Mouse (Mus musculus) liver, embryonic 14.5 days (tissue): Measurements from ENCODE around the gene D930020B18Rik. TPM values are rescaled to one million over a fixed set of nuclear protein-coding genes. Genes with fewer than 3 reads are reported as not detected.

Experiments
- ATAC-seq: fragments of 200-750 bp; cut with Nextera tagmentation; 2 replicates; pipeline ENCODE4 v1.8.0; 2017; ENCODE audit warnings: moderate number of reproducible peaks, mild to moderate bottlenecking, moderate library complexity; ENCODE audit not compliant: insufficient read depth
- DNase-seq, 3 experiments: peaks; one replicate each; pipeline ENCODE4 v3.0.0-alpha.2; 2012 to 2013; ENCODE audit warnings: low read depth in 3 of 3, low spot score in 3 of 3
- H3K27ac ChIP-seq: fragments of 300-500 bp; sonication (generic); 2 replicates; pipeline ENCODE4 v1.5.1; 2014; ENCODE audit warnings: moderate library complexity, mild to moderate bottlenecking, control low read depth, inconsistent platforms
- H3K27me3 ChIP-seq: fragments of 300-500 bp; sonication (generic); 2 replicates; pipeline ENCODE4 v1.6.1; 2014; ENCODE audit warnings: mild to moderate bottlenecking, low read length, moderate library complexity; ENCODE audit not compliant: control insufficient read depth, insufficient read depth
- H3K36me3 ChIP-seq: fragments of 300-500 bp; sonication (generic); replicated peaks from 2 replicates; pipeline ENCODE4 v1.6.1; 2014; ENCODE audit warnings: low read depth; ENCODE audit not compliant: control insufficient read depth, insufficient read depth
- H3K4me1 ChIP-seq, 2 experiments: fragments of 200-500 bp in 1 of 2; fragments of 300-500 bp in 1 of 2; sonication (generic) in 1 of 2; replicated peaks; 2 replicates each; pipeline ENCODE4 v1.6.1; 2012 to 2014; ENCODE audit warnings: antibody characterized with exemption in 1 of 2, inconsistent platforms in 1 of 2, low read length in 1 of 2; ENCODE audit not compliant: control insufficient read depth in 2 of 2, insufficient read depth in 2 of 2
- H3K4me2 ChIP-seq: fragments of 300-500 bp; sonication (generic); 2 replicates; pipeline ENCODE4 v1.6.1; 2014; ENCODE audit warnings: low read depth, mild to moderate bottlenecking, control low read depth, moderate library complexity
- H3K4me3 ChIP-seq, 2 experiments: fragments of 200-500 bp in 1 of 2; fragments of 300-500 bp in 1 of 2; sonication (generic) in 1 of 2; 2 replicates each; pipeline ENCODE4 v1.5.1; 2012 to 2014; ENCODE audit warnings: low read depth in 2 of 2, low read length in 2 of 2, mild to moderate bottlenecking in 2 of 2, control low read depth in 1 of 2, inconsistent platforms in 1 of 2, moderate library complexity in 1 of 2; ENCODE audit not compliant: insufficient read depth in 1 of 2
- H3K9ac ChIP-seq: fragments of 300-500 bp; sonication (generic); replicated peaks from 2 replicates; pipeline ENCODE4 v1.6.1; 2014; ENCODE audit warnings: mild to moderate bottlenecking, control low read depth, moderate library complexity
- H3K9me3 ChIP-seq: fragments of 300-500 bp; sonication (generic); 2 replicates; pipeline ENCODE4 v1.6.1; 2016; ENCODE audit warnings: low read length, mixed read lengths; ENCODE audit not compliant: control insufficient read depth
- CTCF ChIP-seq: IDR thresholded peaks from 2 replicates; pipeline ENCODE4 v1.5.1; 2016; ENCODE audit warnings: antibody characterized with exemption, low read depth, control low read depth
- EP300 ChIP-seq: IDR thresholded peaks from 2 replicates; pipeline ENCODE4 v1.6.1; 2016; ENCODE audit warnings: antibody characterized with exemption, low read depth
- WGBS: fragments of 180-500 bp; shearing (Covaris S2); extraction: QIAGEN DNeasy Blood & Tissue Kit; methylation state at CpG from one replicate; pipeline ENCODE4 v1.1.7; 2014; ENCODE audit not compliant: insufficient replicate concordance; 5-methylcytosine and 5-hydroxymethylcytosine counted together
- polyA plus RNA-seq, 2 experiments: library from polyadenylated mRNA; depleted of rRNA in 1 of 2; stranded (reverse) in 1 of 2; unstranded in 1 of 2; fragments of >200 nt; fragmentation: Nextera tagmentation in 1 of 2; extraction: Ambion mirVana in 1 of 2; gene quantifications; 2 replicates each; pipeline versions ENCODE4 v1.2.1 to v1.2.3; 2012 to 2014

D930020B18Rik gene
- polyA plus RNA-seq (2012; rRNA removed) (not detected in 2 replicates), polyA plus RNA-seq (2014; fragmentation: Nextera tagmentation; extraction: Ambion mirVana) (0.04 TPM in 1 of 2 replicates, not detected in the other)

GRCm38 (mm10) chr10:121641272-121642053, at the start of gene D930020B18Rik:
D930020B18Rik (plus strand) TSS chr10:121641588.
- ATAC-seq (no peak), DNase-seq (no peak)
- Histone ChIP-seq H3K36me3 (no peaks in the 10 kb centered on the region), H3K4me3 (peak within 1 kb of the TSS; percentile 1 to 51), H3K27me3 (peaks cover 29% of the 10 kb centered on the region), H3K9me3 (no peaks in the 10 kb centered on the region), H3K4me1 (peaks cover 0 to 4% of the 10 kb centered on the region in 2 experiments; a peak in 1 of 4 replicates), H3K4me2 (peak within 1 kb of the TSS; percentile 69), H3K9ac (no peak within 1 kb of the TSS), H3K27ac (no peak within 1 kb of the TSS)
- TF ChIP-seq EP300 (no peak), CTCF (no peak)
- under 1% methylated on average over 69 of the region's 69 CpGs for WGBS

GRCm38 (mm10) chr10:121596580-121596979, 44.8 kb upstream of the D930020B18Rik start:
- H3K27me3 ChIP-seq: no peaks in the 10 kb centered on the region
- no peak overlapping the region for H3K27ac ChIP-seq
- no peak overlapping the region for H3K4me3 ChIP-seq
- H3K4me1 ChIP-seq: no peaks in the 10 kb centered on the region
- TF ChIP-seq EP300 (no peak), CTCF (no peak)
- no peak for DNase-seq
- H3K4me2 ChIP-seq: no peak overlapping the region
- H3K9ac ChIP-seq: no peak overlapping the region
- 32% methylated on average over 9 of the region's 9 CpGs for WGBS
- no peak for ATAC-seq
- H3K9me3 ChIP-seq: no peaks in the 10 kb centered on the region
- H3K36me3 ChIP-seq: peaks cover 69% of the 10 kb centered on the region

GRCm38 (mm10) chr10:121601272-121601671, 40.1 kb upstream of the D930020B18Rik start:
- ATAC-seq: no peak
- TF ChIP-seq EP300 (no peak), CTCF (no peak)

GRCm38 (mm10) chr10:121603556-121603955, 37.8 kb upstream of the D930020B18Rik start:
- ATAC-seq (no peak), DNase-seq (no peak)
- H3K27ac ChIP-seq: no peak overlapping the region
- H3K9ac ChIP-seq: no peak overlapping the region
- TF ChIP-seq CTCF (no peak), EP300 (no peak)
- no peaks in the 10 kb centered on the region for H3K27me3 ChIP-seq
- H3K4me1 ChIP-seq: no peaks in the 10 kb centered on the region
- WGBS: 81% methylated on average over 4 of the region's 4 CpGs
- no peaks in the 10 kb centered on the region for H3K9me3 ChIP-seq
- no peak overlapping the region for H3K4me3 ChIP-seq
- H3K4me2 ChIP-seq: no peak overlapping the region
- H3K36me3 ChIP-seq: peaks cover 95% of the 10 kb centered on the region

More at GRCm38 (mm10) chr10:121601272-121601671, 40.1 kb upstream of the D930020B18Rik start:
- WGBS: 83% methylated on average over 6 of the region's 6 CpGs
- no peaks in the 10 kb centered on the region for H3K27me3 ChIP-seq
- no peak overlapping the region for H3K9ac ChIP-seq
- peaks cover 90% of the 10 kb centered on the region for H3K36me3 ChIP-seq
- no peak overlapping the region for H3K27ac ChIP-seq
- H3K4me1 ChIP-seq: no peaks in the 10 kb centered on the region
- H3K4me2 ChIP-seq: no peak overlapping the region
- no peak for DNase-seq
- no peak overlapping the region for H3K4me3 ChIP-seq
- no peaks in the 10 kb centered on the region for H3K9me3 ChIP-seq

GRCm38 (mm10) chr10:121604632-121605344, 36.6 kb upstream of the D930020B18Rik start:
- TF ChIP-seq EP300 (no peak), CTCF (peak; percentile 40)
- Histone ChIP-seq H3K36me3 (peaks cover 91% of the 10 kb centered on the region), H3K9me3 (no peaks in the 10 kb centered on the region), H3K4me3 (no peak overlapping the region), H3K27ac (no peak overlapping the region), H3K4me2 (no peak overlapping the region), H3K9ac (no peak overlapping the region), H3K27me3 (no peaks in the 10 kb centered on the region), H3K4me1 (no peaks in the 10 kb centered on the region)
- 82% methylated on average over 13 of the region's 13 CpGs for WGBS
- DNase-seq (no peak), ATAC-seq (peak; percentile 44; the same call in 1 of the 2 replicates)
